7 mouse cellular contexts compared by ENCODE assay signal in the genomic region with DNA sequence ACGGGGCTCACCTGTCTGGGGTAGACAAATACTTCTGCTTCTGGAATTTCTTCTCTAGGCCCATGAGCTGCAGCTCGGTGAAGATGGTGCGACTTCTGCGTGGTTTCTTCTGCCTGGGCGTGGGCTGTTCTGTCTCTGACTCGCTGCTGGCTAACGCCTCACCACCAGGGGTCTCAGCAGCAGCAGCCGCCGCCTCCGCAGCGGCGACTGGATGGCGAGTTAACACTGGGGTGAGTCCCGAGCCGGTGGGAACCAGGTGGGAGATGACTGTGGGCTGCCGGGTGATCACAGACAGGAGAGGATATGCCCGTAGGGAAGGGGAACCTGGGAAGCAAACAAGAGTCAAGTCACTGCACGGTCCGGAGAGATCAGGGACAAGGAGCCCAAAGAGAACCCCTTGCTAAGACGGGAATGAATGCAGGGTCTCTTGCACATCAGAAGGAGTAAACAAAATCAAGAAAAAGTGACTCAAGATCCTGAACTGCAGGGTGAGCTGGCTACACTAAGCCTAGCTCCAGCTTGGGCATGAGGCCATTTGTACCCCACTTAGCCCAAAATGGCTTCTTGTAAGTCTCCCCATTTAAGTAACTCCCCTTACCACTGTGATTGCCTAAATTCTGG. TPM values are rescaled to one million over a fixed set of nuclear protein-coding genes. Genes with fewer than 3 reads are reported as not detected.
DNase-seq lines count a peak whose midpoint lies in the region; ATAC-seq and TF ChIP-seq lines count a peak whose summit lies in the region.

No protein-coding gene starts in this region.

- no peaks in the 10 kb centered on the region for H3K27me3 ChIP-seq in embryonic facial prominence, embryonic 15.5 days
- peaks cover 38% of the 10 kb centered on the region for H3K27me3 ChIP-seq in hindbrain, embryonic 10.5 days (ENCODE audit: insufficient read depth, poor library complexity, severe bottlenecking)
- H3K27me3 ChIP-seq in liver, postnatal 0 days (ENCODE audit: insufficient read depth, low read length), result peaks cover 3% of the 10 kb centered on the region; the same call in 1 of the 2 replicates

- H3K27ac ChIP-seq in embryonic facial prominence, embryonic 15.5 days (replicated peaks), result no peak overlapping the region
- no peak overlapping the region for H3K27ac ChIP-seq in hindbrain, embryonic 10.5 days
- H3K27ac ChIP-seq in liver, postnatal 0 days (ENCODE audit: low read depth), result no peak overlapping the region

- H3K4me2 ChIP-seq in embryonic facial prominence, embryonic 15.5 days (replicated peaks), result peak overlapping the region; percentile 50
- H3K4me2 ChIP-seq in liver, postnatal 0 days (ENCODE audit: low read depth, low read length), result no peak overlapping the region

- no peaks in the 10 kb centered on the region for H3K36me3 ChIP-seq in embryonic facial prominence, embryonic 15.5 days
- H3K36me3 ChIP-seq in hindbrain, embryonic 10.5 days, result no peaks in the 10 kb centered on the region
- no peaks in the 10 kb centered on the region for H3K36me3 ChIP-seq in liver, postnatal 0 days (replicated peaks; ENCODE audit: insufficient read depth, low read length)

- no peaks in the 10 kb centered on the region for H3K9me3 ChIP-seq in embryonic facial prominence, embryonic 15.5 days (replicated peaks)
- H3K9me3 ChIP-seq in hindbrain, embryonic 10.5 days, result no peaks in the 10 kb centered on the region
- H3K9me3 ChIP-seq in liver, postnatal 0 days (ENCODE audit: low read length), result no peaks in the 10 kb centered on the region

- peak; percentile 38 for TF ChIP-seq CTCF in liver, postnatal 0 days (IDR thresholded peaks at IDR 0.05; ENCODE audit: low read depth)

- 0 out of 2 replicates have a peak, but pooled peaks cover 7% of the 10 kb centered on the region for H3K4me1 ChIP-seq in embryonic facial prominence, embryonic 15.5 days
- H3K4me1 ChIP-seq in hindbrain, embryonic 10.5 days (replicated peaks), result peaks cover 18% of the 10 kb centered on the region
- H3K4me1 ChIP-seq in liver, postnatal 0 days (ENCODE audit: insufficient read depth), result no peaks in the 10 kb centered on the region

- WGBS in embryonic facial prominence, embryonic 15.5 days, result 8% methylated on average over 20 of the region's 20 CpGs
- WGBS in hindbrain, embryonic 10.5 days, result 7% methylated on average over 20 of the region's 20 CpGs
- WGBS in liver, postnatal 0 days (ENCODE audit: insufficient replicate concordance), result 6% methylated on average over 20 of the region's 20 CpGs

- peak; percentile 24 for DNase-seq in ovary, postnatal 36 days (ENCODE audit: low spot score)
- no peak for DNase-seq in ovary, adult 18-20 months (ENCODE audit: low spot score)
- peak; percentile 59 for DNase-seq in hindbrain, embryonic 10.5 days (ENCODE audit: low spot score)
- DNase-seq in liver, postnatal 0 days, result no peak
- peak; percentile 24 for DNase-seq in right cerebral cortex, postnatal 25 days
- DNase-seq in spleen, adult 18-20 months, result no peak

- no peak overlapping the region for H3K9ac ChIP-seq in embryonic facial prominence, embryonic 15.5 days
- no peak overlapping the region for H3K9ac ChIP-seq in liver, postnatal 0 days (replicated peaks)

- peak overlapping the region; percentile 24 for H3K4me3 ChIP-seq in embryonic facial prominence, embryonic 15.5 days (replicated peaks)
- peak overlapping the region; percentile 40 for H3K4me3 ChIP-seq in hindbrain, embryonic 10.5 days
- H3K4me3 ChIP-seq in liver, postnatal 0 days (ENCODE audit: low read depth, low read length), result no peak overlapping the region

- no peak for TF ChIP-seq EP300 in liver, postnatal 0 days (IDR thresholded peaks at IDR 0.05; ENCODE audit: low read depth)

- peak; percentile 74 for ATAC-seq in embryonic facial prominence, embryonic 15.5 days (ENCODE audit: insufficient number of reproducible peaks, low FRiP score, low TSS enrichment, low read depth)
- ATAC-seq in liver, postnatal 0 days, result no peak

RNA-seq across cellular contexts. Expression of a gene that starts 54.4 kb away (rescaled TPM):
- 5.6 and 8.3 TPM in 2 replicates for polyA plus RNA-seq in embryonic facial prominence, embryonic 15.5 days (2015; fragmentation: Nextera tagmentation; extraction: Ambion mirVana)
- 0.07 and 0.12 TPM in 2 replicates for polyA plus RNA-seq in hindbrain, embryonic 10.5 days (2016; fragmentation: Nextera tagmentation; extraction: Ambion mirVana)
- not detected in 2 replicates for polyA plus RNA-seq in liver, postnatal 0 days (2015; fragmentation: Nextera tagmentation; extraction: Ambion mirVana)

Comparison
In these comparisons a context has a peak if more than half of its experiments do, and no peak if none do; other contexts are left out.
1. DNase-seq: peak in ovary, postnatal 36 days (single experiment), hindbrain, embryonic 10.5 days (single experiment) and right cerebral cortex, postnatal 25 days (single experiment); none in ovary, adult 18-20 months (single experiment), liver, postnatal 0 days (single experiment) and spleen, adult 18-20 months (0 of 2).